Mouse (Mus musculus): ENCODE measurements around the gene March11.

Gene March11

DNA sequence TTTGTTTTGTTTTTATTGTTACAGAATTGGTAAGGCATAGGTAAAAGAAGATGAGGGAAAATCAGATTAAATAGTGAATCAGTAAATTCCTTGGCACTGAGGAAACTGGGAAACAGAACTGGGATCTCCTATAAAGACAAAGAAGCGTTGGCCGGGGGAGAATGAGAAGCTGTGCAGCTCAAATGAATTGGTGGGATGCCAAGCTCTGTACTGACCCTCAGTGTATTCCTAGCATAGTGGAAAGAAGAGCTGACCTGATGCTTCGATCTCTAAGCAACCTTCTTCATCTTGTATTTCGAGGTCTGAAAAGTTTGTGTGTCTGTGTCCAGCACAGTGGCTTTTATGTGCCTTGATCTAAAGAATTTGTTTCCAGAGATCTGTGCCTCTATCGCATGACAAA lies 64.9 kb downstream of the March11 start:
- in situ Hi-C loops (cut with MboI, MseI) = no loop called here

- in situ Hi-C loops (cut with MboI, MseI) = no loop called here
Observed at GRCm38 (mm10) chr15:26374232-26374631, 65.4 kb downstream of the March11 start.

DNA sequence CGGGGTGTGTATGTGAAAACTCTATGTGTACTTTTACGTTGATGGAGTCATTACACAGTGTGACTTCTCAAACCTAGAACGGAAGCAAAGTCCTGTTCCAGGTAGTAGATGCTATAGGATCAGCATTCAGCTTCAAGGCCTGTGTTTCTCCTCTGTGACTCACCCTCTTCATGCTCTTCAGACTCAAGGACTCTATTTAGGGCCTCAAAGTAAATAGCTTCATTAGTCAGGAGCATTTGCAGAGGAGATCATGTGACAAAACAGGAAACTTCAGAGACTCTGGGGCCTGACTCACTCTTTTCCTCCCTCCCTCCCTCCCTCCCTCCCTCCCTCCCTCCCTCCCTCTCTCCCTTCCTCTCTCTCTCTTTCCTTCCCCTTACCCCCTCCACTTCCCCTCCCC lies 66.1 kb downstream of the March11 start:
- in situ Hi-C loops (cut with MboI, MseI) = no loop called here

DNA sequence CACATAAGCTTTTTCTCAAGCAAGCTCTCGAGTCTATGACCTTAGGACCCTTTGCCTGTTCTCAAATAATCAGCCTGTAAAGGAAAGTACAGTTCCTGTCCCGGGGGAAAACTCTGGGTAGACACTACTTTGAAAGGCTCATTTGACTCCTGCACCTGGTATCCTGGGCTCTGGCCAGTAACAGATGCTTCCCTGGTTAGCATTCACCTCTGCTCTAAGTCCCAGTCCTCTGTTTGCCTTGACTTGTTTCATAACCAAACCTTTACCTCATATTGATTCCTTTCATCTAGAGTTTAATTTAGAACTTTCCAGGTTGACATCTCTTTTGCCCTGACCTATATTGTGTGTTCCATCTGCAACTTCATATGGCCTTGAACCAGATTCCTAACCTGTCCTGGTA lies 68.5 kb downstream of the March11 start:
- in situ Hi-C loops (cut with MboI, MseI) = no loop called here

- in situ Hi-C loops (cut with MboI, MseI) = no loop called here
Observed at GRCm38 (mm10) chr15:26378879-26379278, 70.0 kb downstream of the March11 start.

GRCm38 (mm10) chr15:26379831-26380230 lies 71.0 kb downstream of the March11 start:
- in situ Hi-C loops (cut with MboI, MseI) = no loop called here

- in situ Hi-C loops (cut with MboI, MseI) = no loop called here
Observed at GRCm38 (mm10) chr15:26380844-26381243, 72.0 kb downstream of the March11 start.

- in situ Hi-C loops (cut with MboI, MseI) = no loop called here
Observed at GRCm38 (mm10) chr15:26390001-26390400, 81.2 kb downstream of the March11 start.

- in situ Hi-C loops (cut with MboI, MseI) = no loop called here
Observed at GRCm38 (mm10) chr15:26396556-26396955, 87.7 kb downstream of the March11 start.

- in situ Hi-C loops (cut with MboI, MseI) = no loop called here
Observed at GRCm38 (mm10) chr15:26425284-26425683, 116.4 kb downstream of the March11 start.

- in situ Hi-C loops (cut with MboI, MseI) = no loop called here
Observed at GRCm38 (mm10) chr15:26426231-26426630, 117.4 kb downstream of the March11 start.

- in situ Hi-C loops (cut with MboI, MseI) = loop anchor here (10.0 kb wide), 1 partner anchor 1086 kb away; no protein-coding TSS in a partner anchor
Observed at GRCm38 (mm10) chr15:26430565-26430964, 121.7 kb downstream of the March11 start.

- in situ Hi-C loops (cut with MboI, MseI) = loop anchor here (10.0 kb wide), 1 partner anchor 1088 kb away; no protein-coding TSS in a partner anchor
Observed at GRCm38 (mm10) chr15:26432676-26433075, 123.8 kb downstream of the March11 start.

DNA sequence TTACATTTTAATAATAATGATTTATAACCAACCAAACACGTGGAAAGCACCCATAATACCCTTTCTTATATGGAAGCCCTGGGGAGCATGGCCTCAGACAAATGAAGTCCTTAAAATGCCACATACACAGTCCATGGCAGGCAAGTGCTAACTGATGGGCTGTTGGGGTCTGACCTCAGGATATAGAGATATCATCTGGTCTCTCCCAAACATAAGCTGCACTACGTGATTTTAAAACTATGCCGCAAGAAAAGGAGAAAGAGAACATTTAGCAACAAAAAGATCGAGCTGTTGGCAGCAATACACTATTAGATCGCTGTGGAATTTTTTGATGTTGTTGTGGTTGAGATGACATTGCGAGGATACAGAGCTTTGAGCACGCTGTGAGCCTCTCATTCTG lies 126.9 kb downstream of the March11 start:
- in situ Hi-C loops (cut with MboI, MseI) = loop anchor here (10.0 kb wide), 1 partner anchor 1091 kb away; no protein-coding TSS in a partner anchor

- in situ Hi-C loops (cut with MboI, MseI) = loop anchor here (10.0 kb wide), 1 partner anchor 1092 kb away; no protein-coding TSS in a partner anchor
Observed at GRCm38 (mm10) chr15:26437113-26437512, 128.3 kb downstream of the March11 start.

Measured in regulatory T cell (primary cell).